Mouse (Mus musculus) limb, embryonic 15.5 days (tissue): ENCODE data around the gene Pld3. TPM values are rescaled to one million over a fixed set of nuclear protein-coding genes. Genes with fewer than 3 reads are reported as not detected.

Experiments used
- ATAC-seq: fragments of 200-750 bp; cut with Nextera tagmentation; 2 replicates; pipeline ENCODE4 v1.8.0; 2017; ENCODE audit warnings: low read depth, moderate TSS enrichment; ENCODE audit not compliant: insufficient number of reproducible peaks, low FRiP score, low TSS enrichment
- H3K27ac ChIP-seq: fragments of 300-500 bp; sonication (generic); 2 replicates; pipeline ENCODE4 v1.5.1; 2015; ENCODE audit warnings: moderate library complexity, mild to moderate bottlenecking, inconsistent platforms
- H3K27me3 ChIP-seq: fragments of 300-500 bp; sonication (generic); 2 replicates; pipeline ENCODE4 v1.6.1; 2015; ENCODE audit warnings: inconsistent platforms
- H3K36me3 ChIP-seq: fragments of 300-500 bp; sonication (generic); 2 replicates; pipeline ENCODE4 v1.6.1; 2015; ENCODE audit warnings: inconsistent platforms
- H3K4me1 ChIP-seq: fragments of 300-500 bp; sonication (generic); 2 replicates; pipeline ENCODE4 v1.6.1; 2015; ENCODE audit warnings: inconsistent platforms
- H3K4me2 ChIP-seq: fragments of 300-500 bp; sonication (generic); 2 replicates; pipeline ENCODE4 v1.6.1; 2015; ENCODE audit warnings: mild to moderate bottlenecking, inconsistent platforms
- H3K4me3 ChIP-seq: fragments of 300-500 bp; sonication (generic); 2 replicates; pipeline ENCODE4 v1.5.1; 2015; ENCODE audit warnings: mild to moderate bottlenecking, inconsistent platforms
- H3K9ac ChIP-seq: fragments of 300-500 bp; sonication (generic); 2 replicates; pipeline ENCODE4 v1.6.1; 2015; ENCODE audit warnings: inconsistent platforms
- H3K9me3 ChIP-seq: fragments of 300-500 bp; sonication (generic); 2 replicates; pipeline ENCODE4 v1.6.1; 2016; ENCODE audit warnings: inconsistent platforms
- WGBS: fragments of 180-500 bp; shearing (Covaris S2); methylation state at CpG from one replicate; pipeline ENCODE4 v1.1.7; 2015; 5-methylcytosine and 5-hydroxymethylcytosine counted together
- polyA plus RNA-seq: library from polyadenylated mRNA; unstranded; fragments of >200 nt; fragmentation: Nextera tagmentation; extraction: Ambion mirVana; gene quantifications from 2 replicates; pipeline ENCODE4 v1.2.1, GENCODE M21; 2015

Pld3 gene
- polyA plus RNA-seq, 1 experiment from 2014 or later = 134 TPM

DNA sequence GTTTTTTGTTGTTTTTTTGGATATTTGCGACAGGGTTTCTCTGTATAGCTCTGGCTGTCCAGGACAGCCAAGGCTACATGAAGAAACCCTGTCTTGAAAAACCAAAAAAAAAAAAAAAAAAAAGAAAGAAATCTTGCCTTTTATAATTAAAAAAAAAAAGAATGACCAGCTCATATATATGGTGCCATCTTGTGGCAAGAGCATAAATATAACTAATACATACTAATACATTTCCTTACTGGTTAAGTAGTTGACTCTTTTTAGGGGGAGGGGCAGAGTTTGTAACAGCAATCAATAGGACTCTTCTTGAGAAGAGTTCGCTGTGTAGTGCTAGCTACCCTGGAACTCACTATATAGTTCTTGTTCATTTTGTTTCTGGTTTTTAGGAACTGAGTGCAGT lies 34.7 kb upstream of the Pld3 start:
- Histone ChIP-seq H3K4me2 (no peak overlapping the region), H3K36me3 (peaks cover 18% of the 10 kb centered on the region), H3K9me3 (no peaks in the 10 kb centered on the region), H3K9ac (no peak overlapping the region), H3K27ac (no peak overlapping the region), H3K4me1 (peaks cover 4% of the 10 kb centered on the region), H3K27me3 (no peaks in the 10 kb centered on the region), H3K4me3 (no peak overlapping the region)
- 87% methylated on average over 2 of the region's 2 CpGs for WGBS
- no peak for ATAC-seq

GRCm38 (mm10) chr7:27586861-27587260 lies 33.8 kb upstream of the Pld3 start:
- 60% methylated on average over 2 of the region's 2 CpGs for WGBS
- H3K4me2 ChIP-seq = no peak overlapping the region

DNA sequence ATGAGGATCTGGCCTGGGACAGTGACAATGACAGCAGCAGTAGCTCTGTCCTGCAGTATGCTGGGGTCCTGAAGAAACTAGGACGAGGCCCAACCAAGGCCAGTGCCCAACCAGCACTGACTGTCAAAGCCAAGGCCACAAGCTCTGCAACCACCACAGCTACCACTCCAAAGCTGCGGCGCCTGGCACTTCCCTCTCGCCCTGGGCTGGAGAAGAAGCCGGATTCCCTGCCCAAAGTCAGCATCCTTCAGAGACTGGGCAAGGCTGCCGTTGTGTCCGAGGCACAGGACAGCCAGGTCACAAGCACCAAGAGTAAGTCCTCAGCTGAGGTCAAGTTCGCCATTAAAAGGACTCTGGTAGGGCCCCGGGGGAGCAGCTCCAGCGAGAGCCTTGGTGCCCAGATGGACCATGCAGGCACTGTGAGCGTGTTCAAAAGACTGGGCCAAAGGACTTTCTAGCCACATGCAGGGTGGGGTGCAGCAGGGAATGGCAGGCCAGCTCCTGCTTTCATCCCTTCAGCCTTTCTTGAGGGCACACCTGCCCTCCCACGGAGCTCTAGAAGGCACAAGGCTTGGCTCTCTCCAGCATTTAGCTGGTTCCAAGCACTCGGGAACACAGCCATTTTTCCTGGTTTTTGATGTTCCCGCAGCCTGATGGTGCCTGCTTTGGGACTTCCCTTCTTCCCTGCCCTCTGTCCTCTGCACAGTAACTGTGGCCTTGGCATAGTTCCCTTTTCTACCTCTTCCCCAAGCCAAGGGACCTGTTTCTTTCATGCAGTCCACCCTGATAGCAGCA lies 27.6 kb upstream of the Pld3 start:
- Histone ChIP-seq H3K27me3 (no peaks in the 10 kb centered on the region), H3K4me1 (no peaks in the 10 kb centered on the region), H3K4me3 (no peak overlapping the region), H3K9ac (no peak overlapping the region), H3K9me3 (no peaks in the 10 kb centered on the region), H3K4me2 (no peak overlapping the region), H3K27ac (no peak overlapping the region), H3K36me3 (peaks cover 84% of the 10 kb centered on the region)
- no peak for ATAC-seq
- 88% methylated on average over 14 of the region's 14 CpGs for WGBS

More at GRCm38 (mm10) chr7:27586861-27587260, 33.8 kb upstream of the Pld3 start:
- no peak overlapping the region for H3K9ac ChIP-seq
- H3K4me1 ChIP-seq = no peaks in the 10 kb centered on the region
- ATAC-seq = no peak
- H3K36me3 ChIP-seq = peaks cover 26% of the 10 kb centered on the region
- no peaks in the 10 kb centered on the region for H3K9me3 ChIP-seq
- H3K4me3 ChIP-seq = no peak overlapping the region
- H3K27me3 ChIP-seq = no peaks in the 10 kb centered on the region
- H3K27ac ChIP-seq = no peak overlapping the region

DNA sequence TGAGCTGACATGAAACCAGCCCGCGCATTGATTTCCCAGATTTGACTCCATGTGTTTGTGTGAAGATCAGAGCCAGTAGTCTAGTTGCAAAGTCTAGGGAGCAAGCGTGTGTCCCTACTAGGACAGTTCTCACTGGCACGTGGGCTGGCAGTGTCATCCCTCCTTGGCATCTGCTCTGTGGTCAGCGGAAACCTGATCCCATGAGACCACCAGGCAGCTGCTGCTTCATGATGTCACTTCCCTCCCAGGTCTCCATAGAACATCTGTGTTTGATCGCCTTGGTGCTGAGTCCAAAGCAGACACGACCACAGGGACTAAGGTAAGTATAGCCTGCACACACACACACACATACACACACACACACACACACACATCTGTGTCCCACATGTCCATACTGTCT lies 25.4 kb upstream of the Pld3 start:
- Histone ChIP-seq H3K4me2 (no peak overlapping the region), H3K36me3 (peaks cover 88% of the 10 kb centered on the region), H3K9me3 (no peaks in the 10 kb centered on the region), H3K4me3 (no peak overlapping the region), H3K27me3 (no peaks in the 10 kb centered on the region), H3K27ac (no peak overlapping the region), H3K9ac (no peak overlapping the region), H3K4me1 (no peaks in the 10 kb centered on the region)
- WGBS = 47% methylated on average over 7 of the region's 7 CpGs
- no peak for ATAC-seq

DNA sequence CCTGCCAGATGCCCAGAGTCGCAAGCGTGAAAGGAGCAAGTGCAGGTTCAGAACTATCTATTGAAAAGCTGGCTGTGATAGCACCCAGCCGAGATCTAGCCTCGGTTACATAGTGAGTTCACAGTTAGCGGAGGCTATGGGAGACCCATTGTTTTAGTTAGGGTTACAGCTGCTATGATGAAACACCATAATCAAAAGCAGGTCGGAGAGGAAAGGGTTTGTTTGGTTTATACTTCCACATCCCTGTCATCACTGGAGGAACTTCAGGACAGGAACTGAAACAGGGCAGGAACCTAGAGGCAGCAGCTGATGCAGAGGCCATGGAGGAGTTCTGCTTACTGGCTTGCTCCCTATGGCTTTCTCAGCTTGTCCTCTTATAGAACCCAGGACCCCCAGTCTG lies 24.6 kb upstream of the Pld3 start:
- Histone ChIP-seq H3K36me3 (peaks cover 87% of the 10 kb centered on the region), H3K4me1 (no peaks in the 10 kb centered on the region), H3K27ac (no peak overlapping the region), H3K9me3 (no peaks in the 10 kb centered on the region), H3K4me3 (no peak overlapping the region), H3K4me2 (no peak overlapping the region), H3K27me3 (no peaks in the 10 kb centered on the region), H3K9ac (no peak overlapping the region)
- ATAC-seq = no peak
- 92% methylated on average over 6 of the region's 6 CpGs for WGBS

GRCm38 (mm10) chr7:27576914-27577313 lies 23.9 kb upstream of the Pld3 start:
- ATAC-seq = no peak
- no peaks in the 10 kb centered on the region for H3K27me3 ChIP-seq
- H3K9ac ChIP-seq = no peak overlapping the region
- H3K4me1 ChIP-seq = no peaks in the 10 kb centered on the region
- H3K9me3 ChIP-seq = no peaks in the 10 kb centered on the region
- WGBS = 71% methylated on average over 6 of the region's 6 CpGs
- H3K27ac ChIP-seq = no peak overlapping the region
- H3K36me3 ChIP-seq = peaks cover 87% of the 10 kb centered on the region
- H3K4me2 ChIP-seq = no peak overlapping the region
- no peak overlapping the region for H3K4me3 ChIP-seq

- ATAC-seq = no peak
- 88% methylated on average over 14 of the region's 14 CpGs for WGBS
- no peak overlapping the region for H3K9ac ChIP-seq
- H3K36me3 ChIP-seq = peaks cover 83% of the 10 kb centered on the region
- no peaks in the 10 kb centered on the region for H3K9me3 ChIP-seq
- no peaks in the 10 kb centered on the region for H3K27me3 ChIP-seq
- no peak overlapping the region for H3K4me2 ChIP-seq
- H3K4me3 ChIP-seq = no peak overlapping the region
- no peaks in the 10 kb centered on the region for H3K4me1 ChIP-seq
- H3K27ac ChIP-seq = no peak overlapping the region
These were observed 21.3 kb upstream of the Pld3 start for GRCm38 (mm10) chr7:27574124-27574880.

- H3K27ac ChIP-seq = no peak overlapping the region
- no peaks in the 10 kb centered on the region for H3K4me1 ChIP-seq
- H3K4me2 ChIP-seq = no peak overlapping the region
- no peaks in the 10 kb centered on the region for H3K9me3 ChIP-seq
- H3K27me3 ChIP-seq = no peaks in the 10 kb centered on the region
- ATAC-seq = no peak
- no peak overlapping the region for H3K4me3 ChIP-seq
- peaks cover 84% of the 10 kb centered on the region for H3K36me3 ChIP-seq
- no peak overlapping the region for H3K9ac ChIP-seq
- 90% methylated on average over 4 of the region's 4 CpGs for WGBS
These were observed 19.1 kb upstream of the Pld3 start for GRCm38 (mm10) chr7:27572133-27572532.

DNA sequence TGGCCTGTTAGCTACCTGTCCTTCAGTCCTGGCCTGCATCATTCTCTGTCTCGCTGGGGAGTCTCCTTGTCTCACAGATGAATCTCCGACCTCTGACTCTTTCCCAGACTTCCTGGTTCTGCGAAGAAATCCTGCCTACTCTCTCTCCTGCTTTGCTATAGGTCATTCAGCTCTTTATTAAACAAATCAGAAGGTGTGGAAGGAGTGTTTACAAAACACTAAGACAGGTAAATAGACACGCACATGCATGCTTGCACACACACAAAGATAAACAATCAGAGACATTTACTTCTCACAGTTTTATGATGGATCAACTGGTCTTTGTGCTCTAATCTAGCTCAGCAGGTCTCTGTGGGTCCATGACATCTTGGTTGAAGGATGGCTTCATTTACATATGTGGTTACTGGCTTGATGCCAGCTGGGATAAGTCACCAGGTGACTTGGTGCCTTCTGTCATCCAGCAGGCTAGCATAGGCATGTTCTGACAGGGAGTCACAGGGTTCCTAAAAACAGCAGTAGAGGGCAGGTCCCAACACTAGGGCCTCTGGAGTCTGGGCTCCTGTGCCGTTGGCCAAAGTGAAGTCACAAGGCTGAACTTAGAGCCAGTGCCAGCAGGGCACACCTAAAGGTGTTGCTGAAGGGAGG lies 16.7 kb upstream of the Pld3 start:
- Histone ChIP-seq H3K36me3 (peaks cover 77% of the 10 kb centered on the region), H3K9ac (no peak overlapping the region), H3K27me3 (no peaks in the 10 kb centered on the region), H3K4me1 (no peaks in the 10 kb centered on the region), H3K27ac (no peak overlapping the region), H3K4me3 (no peak overlapping the region), H3K9me3 (no peaks in the 10 kb centered on the region), H3K4me2 (no peak overlapping the region)
- ATAC-seq = 0 out of 2 replicates have a peak, but pooled peaks have one; percentile 25
- WGBS = 76% methylated on average over 5 of the region's 5 CpGs

DNA sequence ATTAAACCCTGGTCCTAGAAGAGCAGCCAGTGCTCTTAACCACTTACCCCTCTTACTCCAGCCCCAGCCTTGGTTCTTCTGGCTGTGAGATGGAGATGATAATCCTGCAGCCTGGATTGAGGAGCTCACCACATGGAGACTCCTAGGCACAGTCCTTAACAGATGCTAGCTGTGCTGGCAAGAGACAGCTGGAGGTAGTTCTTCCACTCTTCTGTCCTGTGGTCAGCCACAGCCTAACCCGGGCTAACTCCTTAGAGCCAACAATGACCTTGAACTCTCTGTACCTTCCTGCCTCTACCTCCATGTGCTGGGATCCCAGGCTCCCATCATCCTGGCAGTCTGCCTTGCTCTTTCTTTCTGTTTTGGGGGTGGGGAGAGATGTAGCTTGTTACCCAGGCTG lies 8.0 kb upstream of the Pld3 start:
- 81% methylated on average over 1 of the region's 1 CpGs for WGBS
- no peak overlapping the region for H3K4me2 ChIP-seq
- H3K4me3 ChIP-seq = no peak overlapping the region
- H3K27me3 ChIP-seq = no peaks in the 10 kb centered on the region
- H3K36me3 ChIP-seq = peaks cover 78% of the 10 kb centered on the region
- H3K9ac ChIP-seq = no peak overlapping the region
- no peak for ATAC-seq
- H3K9me3 ChIP-seq = no peaks in the 10 kb centered on the region
- H3K4me1 ChIP-seq = no peaks in the 10 kb centered on the region
- peak overlapping the region; percentile 65 for H3K27ac ChIP-seq

- Histone ChIP-seq H3K9ac (no peak overlapping the region), H3K27ac (peak overlapping the region; percentile 65), H3K4me2 (no peak overlapping the region), H3K4me3 (no peak overlapping the region), H3K36me3 (peaks cover 78% of the 10 kb centered on the region), H3K4me1 (no peaks in the 10 kb centered on the region), H3K27me3 (no peaks in the 10 kb centered on the region), H3K9me3 (no peaks in the 10 kb centered on the region)
- 66% methylated on average over 8 of the region's 8 CpGs for whole genome bisulfite sequencing
- 0 out of 2 replicates have a peak, but pooled peaks have one; percentile 44 for ATAC-seq
These were observed 7.4 kb upstream of the Pld3 start for GRCm38 (mm10) chr7:27560291-27560887.
